Mouse (Mus musculus) myocyte (in vitro differentiated cells): Measurements from ENCODE around the gene Dguok. TPM values are rescaled to one million over a fixed set of nuclear protein-coding genes. Genes with fewer than 3 reads are reported as not detected.

Experiments used
- H3K27me3 ChIP-seq: one replicate; pipeline ENCODE4 v1.6.1; 2011; ENCODE audit not compliant: control insufficient read depth, insufficient read depth, insufficient read length
- H3K36me3 ChIP-seq: one replicate; pipeline ENCODE4 v1.6.1; 2011; ENCODE audit not compliant: control insufficient read depth, insufficient read depth
- H3K4me2 ChIP-seq: one replicate; pipeline ENCODE4 v1.6.1; 2011; ENCODE audit warnings: low read depth, control low read depth
- H3K4me3 ChIP-seq: one replicate; pipeline ENCODE4 v1.5.1; 2011; ENCODE audit warnings: mild to moderate bottlenecking, control low read depth, moderate library complexity
- H3K79me2 ChIP-seq: one replicate; pipeline ENCODE4 v1.6.1; 2011; ENCODE audit not compliant: control insufficient read depth, insufficient read depth
- H3ac ChIP-seq: one replicate; pipeline ENCODE4 v1.6.1; 2011; ENCODE audit not compliant: control insufficient read depth, insufficient read length
- CEBPB ChIP-seq: IDR thresholded peaks from 2 replicates; pipeline ENCODE4 v1.6.1; 2011; ENCODE audit warnings: mild to moderate bottlenecking, moderate library complexity; ENCODE audit not compliant: poor library complexity, insufficient read depth, severe bottlenecking
- E2F4 ChIP-seq: IDR thresholded peaks from one replicate; pipeline ENCODE4 v1.6.1; 2011; ENCODE audit warnings: mild to moderate bottlenecking, control low read depth, moderate library complexity; ENCODE audit not compliant: insufficient read depth
- MAX ChIP-seq: IDR thresholded peaks from one replicate; pipeline ENCODE4 v1.6.1; 2011; ENCODE audit warnings: low read depth, mild to moderate bottlenecking, control low read depth
- MYOD1 ChIP-seq, 3 experiments: IDR thresholded peaks; one replicate each; pipeline ENCODE4 v1.6.1; 2011; ENCODE audit warnings: control low read depth in 2 of 3, low read depth in 2 of 3, mild to moderate bottlenecking in 2 of 3, moderate library complexity in 1 of 3; ENCODE audit not compliant: insufficient read length in 2 of 3, control insufficient read depth in 1 of 3
- MYOG ChIP-seq, 3 experiments: IDR thresholded peaks; one replicate each; pipeline ENCODE4 v1.6.1; 2011; ENCODE audit warnings: control low read depth in 2 of 3, low read depth in 2 of 3, mild to moderate bottlenecking in 2 of 3; ENCODE audit not compliant: insufficient read length in 2 of 3, control insufficient read depth in 1 of 3, insufficient read depth in 1 of 3
- POLR2A ChIP-seq: IDR thresholded peaks from one replicate; pipeline ENCODE4 v1.6.1; 2011; ENCODE audit warnings: low read depth, mild to moderate bottlenecking, control low read depth, moderate library complexity; ENCODE audit not compliant: insufficient read length
- POLR2AphosphoS2 ChIP-seq: IDR thresholded peaks from one replicate; pipeline ENCODE4 v1.6.1; 2011; ENCODE audit warnings: low read depth, control low read depth; ENCODE audit not compliant: insufficient read length
- REST ChIP-seq: IDR thresholded peaks from one replicate; pipeline ENCODE4 v1.6.1; 2011; ENCODE audit warnings: mild to moderate bottlenecking, control low read depth, moderate library complexity; ENCODE audit not compliant: insufficient read depth, insufficient read length
- SRF ChIP-seq: IDR thresholded peaks from one replicate; pipeline ENCODE4 v1.6.1; 2011; ENCODE audit warnings: low read depth; ENCODE audit not compliant: control insufficient read depth, insufficient read length
- TCF12 ChIP-seq: IDR thresholded peaks from one replicate; pipeline ENCODE4 v1.6.1; 2011; ENCODE audit warnings: mild to moderate bottlenecking, control low read depth; ENCODE audit not compliant: poor library complexity, insufficient read depth, severe bottlenecking
- TCF3 ChIP-seq: IDR thresholded peaks from one replicate; pipeline ENCODE4 v1.6.1; 2011; ENCODE audit warnings: low read depth, control low read depth; ENCODE audit not compliant: insufficient read length
- USF1 ChIP-seq: IDR thresholded peaks from one replicate; pipeline ENCODE4 v1.6.1; 2011; ENCODE audit warnings: low read depth, mild to moderate bottlenecking, control low read depth, moderate library complexity
- polyA plus RNA-seq: library from polyadenylated mRNA; unstranded; fragments of >200 nt; fragmentation: generic; extraction: Trizol; gene quantifications from one replicate; pipeline ENCODE4 v1.2.1, GENCODE M21; 2012; ENCODE audit warnings: missing spikeins

Gene Dguok
- 28.6 TPM for polyA plus RNA-seq

GRCm38 (mm10) chr6:83506258-83507167 is at the start of gene Dguok:
Gene Dguok (minus strand): TSS chr6:83506969.
- no peaks in the 10 kb centered on the region for H3K27me3 ChIP-seq
- H3K4me3 ChIP-seq, result peak within 1 kb of the TSS; percentile 42

GRCm38 (mm10) chr6:83555972-83556371 is 49.2 kb upstream of the Dguok start:
- Histone ChIP-seq H3K4me2 (no peak overlapping the region), H3ac (no peak overlapping the region), H3K79me2 (no peaks in the 10 kb centered on the region), H3K27me3 (no peaks in the 10 kb centered on the region), H3K36me3 (peaks cover 33% of the 10 kb centered on the region), H3K4me3 (no peak overlapping the region)
- TF ChIP-seq MAX, result no peak
- no peak for TF ChIP-seq SRF
- TF ChIP-seq TCF12, result no peak
- TF ChIP-seq REST, result no peak
- TF ChIP-seq POLR2A, result no peak
- no peak for TF ChIP-seq POLR2AphosphoS2
- no peak for TF ChIP-seq CEBPB
- no peak for TF ChIP-seq MYOG (IDR thresholded peaks at IDR 0.05; ENCODE audit: control insufficient read depth in 1 of 3, insufficient read depth in 1 of 3, insufficient read length in 2 of 3, low read depth in 2 of 3)
- TF ChIP-seq USF1, result no peak
- TF ChIP-seq MYOD1 (IDR thresholded peaks at IDR 0.05; ENCODE audit: control insufficient read depth in 1 of 3, insufficient read length in 2 of 3, low read depth in 2 of 3), result no peak
- no peak for TF ChIP-seq TCF3
- TF ChIP-seq E2F4, result no peak

More at GRCm38 (mm10) chr6:83506258-83507167, at the start of gene Dguok:
- no peak for TF ChIP-seq CEBPB
- no peak for TF ChIP-seq USF1
- TF ChIP-seq SRF, result peak; percentile 87
- no peak for TF ChIP-seq E2F4
- peak; percentile 86 for TF ChIP-seq POLR2A
- TF ChIP-seq MYOD1 (IDR thresholded peaks at IDR 0.05; ENCODE audit: control insufficient read depth in 1 of 3, insufficient read length in 2 of 3, low read depth in 2 of 3), result peak in 1 of 3 experiments; percentile 17
- TF ChIP-seq POLR2AphosphoS2, result peak; percentile 84
- peak in 2 of 3 experiments; percentile 3 to 60 for TF ChIP-seq MYOG (IDR thresholded peaks at IDR 0.05; ENCODE audit: control insufficient read depth in 1 of 3, insufficient read depth in 1 of 3, insufficient read length in 2 of 3, low read depth in 2 of 3)
- TF ChIP-seq REST, result peak; percentile 6
- TF ChIP-seq TCF3, result no peak
- no peak for TF ChIP-seq MAX
- no peak for TF ChIP-seq TCF12
- H3K4me2 ChIP-seq, result peak within 1 kb of the TSS; percentile 96
- peak within 1 kb of the TSS; percentile 35 for H3ac ChIP-seq
- H3K79me2 ChIP-seq, result peaks cover 16% of the 10 kb centered on the region
- no peaks in the 10 kb centered on the region for H3K36me3 ChIP-seq

DNA sequence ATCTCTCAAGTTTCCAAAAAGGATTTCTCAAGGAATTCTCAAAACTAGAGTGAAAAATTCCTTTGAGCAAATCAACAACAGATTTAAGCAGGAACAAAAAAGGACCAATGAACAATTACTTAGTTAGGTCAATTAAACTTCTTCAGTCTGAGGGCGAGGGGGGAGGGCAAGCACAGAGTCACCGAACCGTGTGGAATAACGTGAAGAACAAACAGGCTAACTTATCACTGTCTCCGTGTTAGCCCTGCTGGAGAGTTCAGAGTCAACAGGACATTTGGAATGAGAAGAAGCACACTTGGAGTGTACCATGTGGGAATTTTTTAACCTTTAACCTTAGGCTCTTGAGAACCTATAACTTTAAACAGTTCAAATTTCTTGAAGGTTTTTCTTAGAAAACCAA is 41.6 kb upstream of the Dguok start:
- no peak for TF ChIP-seq TCF12
- TF ChIP-seq POLR2AphosphoS2, result no peak
- TF ChIP-seq CEBPB, result no peak
- no peak for TF ChIP-seq TCF3
- no peak for TF ChIP-seq REST
- no peak for TF ChIP-seq MAX
- H3K27me3 ChIP-seq, result no peaks in the 10 kb centered on the region

DNA sequence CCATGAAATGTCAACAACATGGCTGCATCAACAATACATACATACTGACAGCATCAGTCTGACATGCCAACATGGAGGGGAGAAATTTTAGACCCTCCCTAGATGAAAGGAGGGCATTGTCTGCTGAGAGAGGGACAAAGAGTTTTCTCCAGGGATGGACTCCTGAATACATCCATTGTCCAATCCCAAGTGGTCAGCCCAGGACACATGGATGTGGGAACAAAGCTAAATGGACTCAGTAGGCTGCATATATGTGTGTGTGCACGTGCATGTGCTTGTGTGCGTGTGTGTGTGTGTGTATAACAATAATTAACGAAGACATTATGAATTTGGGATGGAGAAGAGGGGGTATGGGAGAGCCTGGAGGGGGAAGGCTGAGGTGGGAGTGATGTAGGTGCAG is 39.0 kb upstream of the Dguok start:
- H3K36me3 ChIP-seq, result peaks cover 21% of the 10 kb centered on the region
- no peak overlapping the region for H3K4me3 ChIP-seq
- H3ac ChIP-seq, result no peak overlapping the region
- TF ChIP-seq POLR2A, result no peak
- no peak for TF ChIP-seq E2F4
- no peak for TF ChIP-seq MYOD1 (IDR thresholded peaks at IDR 0.05; ENCODE audit: control insufficient read depth in 1 of 3, insufficient read length in 2 of 3, low read depth in 2 of 3)
- no peak for TF ChIP-seq TCF3
- TF ChIP-seq MYOG (IDR thresholded peaks at IDR 0.05; ENCODE audit: control insufficient read depth in 1 of 3, insufficient read depth in 1 of 3, insufficient read length in 2 of 3, low read depth in 2 of 3), result no peak
- no peak for TF ChIP-seq SRF
- no peak for TF ChIP-seq REST
- TF ChIP-seq POLR2AphosphoS2, result no peak
- no peak for TF ChIP-seq MAX
- TF ChIP-seq USF1, result no peak
- TF ChIP-seq CEBPB, result no peak
- no peak for TF ChIP-seq TCF12
- no peak overlapping the region for H3K4me2 ChIP-seq
- H3K27me3 ChIP-seq, result no peaks in the 10 kb centered on the region
- H3K79me2 ChIP-seq, result no peaks in the 10 kb centered on the region

More for the DNA sequence above, 41.6 kb upstream of the Dguok start:
- Histone ChIP-seq H3ac (no peak overlapping the region), H3K4me2 (no peak overlapping the region), H3K36me3 (peaks cover 30% of the 10 kb centered on the region), H3K4me3 (no peak overlapping the region), H3K79me2 (no peaks in the 10 kb centered on the region)
